8 mouse cellular contexts compared by ENCODE assay signal in genomic region chr6:70824987-70825337, GRCm38 (mm10). TPM values are rescaled to one million over a fixed set of nuclear protein-coding genes. Genes with fewer than 3 reads are reported as not detected.
A peak's percentile ranks its signal among the peaks of the same experiment; 100 is the strongest.
DNase-seq lines count a peak whose midpoint lies in the region; ATAC-seq lines count a peak whose summit lies in the region.

No protein-coding gene starts in this region.

- H3K4me3 ChIP-seq in lung, embryonic 15.5 days, result peak overlapping the region; percentile 41
- peak overlapping the region; percentile 58 for H3K4me3 ChIP-seq in forebrain, embryonic 10.5 days
- H3K4me3 ChIP-seq in liver, embryonic 12.5 days, result peak overlapping the region; percentile 58

- H3K27me3 ChIP-seq in lung, embryonic 15.5 days, result no peaks in the 10 kb centered on the region
- no peaks in the 10 kb centered on the region for H3K27me3 ChIP-seq in forebrain, embryonic 10.5 days (ENCODE audit: poor library complexity, severe bottlenecking)
- H3K27me3 ChIP-seq in liver, embryonic 12.5 days (replicated peaks), result no peaks in the 10 kb centered on the region
- no peaks in the 10 kb centered on the region for H3K27me3 ChIP-seq in splenic B cell, adult 2 months (ENCODE audit: control insufficient read depth, insufficient read depth, low read length, poor library complexity, severe bottlenecking)

- 34% methylated on average over 4 of the region's 4 CpGs for WGBS in lung, embryonic 15.5 days
- WGBS in forebrain, embryonic 10.5 days, result 47% methylated on average over 4 of the region's 4 CpGs
- WGBS in liver, embryonic 12.5 days (ENCODE audit: insufficient replicate concordance), result 32% methylated on average over 4 of the region's 4 CpGs

- no peak overlapping the region for H3K27ac ChIP-seq in lung, embryonic 15.5 days
- peak overlapping the region; percentile 76 for H3K27ac ChIP-seq in forebrain, embryonic 10.5 days
- H3K27ac ChIP-seq in liver, embryonic 12.5 days, result peak overlapping the region; percentile 78

- 0 out of 2 replicates have a peak overlapping the region, but pooled peaks have one; percentile 6 for H3K9ac ChIP-seq in lung, embryonic 15.5 days
- H3K9ac ChIP-seq in liver, embryonic 12.5 days, result peak overlapping the region; percentile 70; the same call in 1 of the 2 replicates

- H3K4me2 ChIP-seq in lung, embryonic 15.5 days, result peak overlapping the region; percentile 77
- peak overlapping the region; percentile 89 for H3K4me2 ChIP-seq in liver, embryonic 12.5 days

- no peaks in the 10 kb centered on the region for H3K36me3 ChIP-seq in lung, embryonic 15.5 days
- no peaks in the 10 kb centered on the region for H3K36me3 ChIP-seq in forebrain, embryonic 10.5 days (replicated peaks)
- H3K36me3 ChIP-seq in liver, embryonic 12.5 days, result no peaks in the 10 kb centered on the region
- H3K36me3 ChIP-seq in splenic B cell, adult 2 months (ENCODE audit: control insufficient read depth, insufficient read depth, low read length, poor library complexity, severe bottlenecking), result no peaks in the 10 kb centered on the region

- intact Hi-C loops in left cerebral cortex, postnatal 4 days (cut with DNase I), result no loop called here

- DNase-seq in lung, postnatal 10 days, result no peak
- DNase-seq in forebrain, embryonic 10.5 days (ENCODE audit: extremely low spot score, low spot score), result no peak
- peak; percentile 76 for DNase-seq in splenic B cell, adult 2 months (ENCODE audit: low read depth, low spot score)
- no peak for DNase-seq in gastrocnemius, postnatal 4 days (ENCODE audit: low spot score in 2 of 2)
- no peak for DNase-seq in left cerebral cortex, postnatal 4 days
- no peak for DNase-seq in frontal cortex, postnatal 36 days (ENCODE audit: low spot score in 2 of 2)

- no peaks in the 10 kb centered on the region for H3K9me3 ChIP-seq in lung, embryonic 15.5 days
- no peaks in the 10 kb centered on the region for H3K9me3 ChIP-seq in forebrain, embryonic 10.5 days
- H3K9me3 ChIP-seq in liver, embryonic 12.5 days (replicated peaks), result 0 out of 2 replicates have a peak, but pooled peaks cover 4% of the 10 kb centered on the region

- ATAC-seq in lung, embryonic 15.5 days (ENCODE audit: borderline replicate concordance, extremely low read depth, low FRiP score, low TSS enrichment), result no peak; the same call in 1 of the 2 replicates
- no peak for ATAC-seq in liver, embryonic 12.5 days

- H3K4me1 ChIP-seq in lung, embryonic 15.5 days, result peaks cover 4% of the 10 kb centered on the region
- H3K4me1 ChIP-seq in forebrain, embryonic 10.5 days, result peaks cover 12% of the 10 kb centered on the region
- peaks cover 34% of the 10 kb centered on the region for H3K4me1 ChIP-seq in liver, embryonic 12.5 days

RNA-seq across cellular contexts. Expression of gene Eif2ak3, which starts 19.4 kb away (rescaled TPM):
- 10.4 and 11.0 TPM in 2 replicates for polyA plus RNA-seq in lung, embryonic 15.5 days (2015; fragmentation: Nextera tagmentation; extraction: Ambion mirVana)
- polyA plus RNA-seq in forebrain, embryonic 10.5 days (2016; fragmentation: Nextera tagmentation; extraction: Ambion mirVana), result 6.5 and 8.0 TPM in 2 replicates
- polyA plus RNA-seq in liver, embryonic 12.5 days (2016; fragmentation: Nextera tagmentation; extraction: Ambion mirVana), result 5.2 and 6.2 TPM in 2 replicates
- 10 to 100 TPM; 20.3 to 22.2 TPM for total RNA-seq in gastrocnemius, postnatal 4 days (2021)
- 10 to 100 TPM; 20.1 to 21.1 TPM for total RNA-seq in left cerebral cortex, postnatal 4 days (2021)

RNA-seq across cellular contexts. Expression of gene Rpia, which starts 32.9 kb away (rescaled TPM):
- polyA plus RNA-seq in lung, embryonic 15.5 days (2015; fragmentation: Nextera tagmentation; extraction: Ambion mirVana), result 2.3 and 2.5 TPM in 2 replicates
- 2.0 and 2.8 TPM in 2 replicates for polyA plus RNA-seq in forebrain, embryonic 10.5 days (2016; fragmentation: Nextera tagmentation; extraction: Ambion mirVana)
- 4.5 and 5.1 TPM in 2 replicates for polyA plus RNA-seq in liver, embryonic 12.5 days (2016; fragmentation: Nextera tagmentation; extraction: Ambion mirVana)
- 10 to 100 TPM; 10.8 to 11.1 TPM for total RNA-seq in gastrocnemius, postnatal 4 days (2021)
- 10 to 100 TPM; 16.1 to 19.0 TPM for total RNA-seq in left cerebral cortex, postnatal 4 days (2021)
